Mouse (Mus musculus): ENCODE results near the gene Tcf7l1. TPM values are rescaled to one million over a fixed set of nuclear protein-coding genes. Genes with fewer than 3 reads are reported as not detected.

Gene Tcf7l1
- total RNA-seq, 1 experiment from 2014 or later = 18.2 TPM

DNA sequence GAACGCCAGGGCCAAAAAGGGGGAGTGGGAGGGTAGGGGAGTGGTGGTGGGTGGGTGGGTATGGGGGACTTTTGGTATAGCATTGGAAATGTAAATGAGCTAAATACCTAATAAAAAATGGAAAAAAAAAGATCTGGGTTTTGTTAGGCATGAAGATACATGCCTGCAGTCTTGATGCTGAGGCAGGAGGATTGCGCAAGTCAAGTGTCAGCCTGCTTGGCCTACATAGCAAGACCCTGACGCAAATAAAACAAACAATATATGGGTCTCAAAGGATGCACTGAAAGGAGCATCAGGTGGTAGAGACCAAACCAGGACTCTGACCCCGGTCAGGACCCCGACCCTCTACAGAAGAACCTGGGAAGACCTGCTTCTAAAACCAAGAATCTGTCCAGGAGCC lies 90.5 kb downstream of the Tcf7l1 start:
- no peak for DNase-seq

DNA sequence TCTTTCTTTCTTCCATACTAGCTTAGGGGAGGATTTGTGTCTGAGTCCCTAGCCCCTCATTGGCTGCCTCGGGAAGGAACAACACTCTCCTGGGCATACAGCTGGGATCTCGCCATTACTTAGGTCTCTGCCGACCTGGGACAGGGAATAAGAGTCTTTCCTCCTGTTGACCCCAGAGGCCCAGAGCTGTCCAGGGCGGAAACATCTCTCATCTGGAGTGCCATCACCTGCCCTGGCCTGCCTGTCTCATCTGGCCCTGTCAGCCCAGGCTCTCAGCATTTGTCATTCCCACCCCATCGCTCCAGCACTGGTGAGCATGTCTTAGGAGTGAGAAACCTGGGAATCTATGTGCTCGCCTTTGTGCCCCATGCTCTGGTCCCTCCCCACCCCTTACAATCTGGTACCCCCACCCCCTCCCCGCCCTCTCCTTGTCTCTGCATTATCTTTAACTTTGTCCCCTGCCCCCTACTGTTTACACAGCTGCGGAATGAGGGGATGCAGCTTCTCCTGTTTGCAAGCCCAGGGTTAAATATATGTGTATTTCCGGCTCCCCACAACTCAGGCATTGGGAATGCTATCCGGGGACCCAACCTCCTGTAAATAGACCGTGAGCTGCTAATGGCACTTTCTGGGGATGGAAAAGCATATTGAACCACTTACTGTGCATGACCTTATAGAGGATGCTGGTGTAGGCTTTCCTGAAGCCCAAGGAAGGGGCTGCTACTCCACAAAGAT lies 92.3 kb downstream of the Tcf7l1 start:
- no peak for DNase-seq

DNA sequence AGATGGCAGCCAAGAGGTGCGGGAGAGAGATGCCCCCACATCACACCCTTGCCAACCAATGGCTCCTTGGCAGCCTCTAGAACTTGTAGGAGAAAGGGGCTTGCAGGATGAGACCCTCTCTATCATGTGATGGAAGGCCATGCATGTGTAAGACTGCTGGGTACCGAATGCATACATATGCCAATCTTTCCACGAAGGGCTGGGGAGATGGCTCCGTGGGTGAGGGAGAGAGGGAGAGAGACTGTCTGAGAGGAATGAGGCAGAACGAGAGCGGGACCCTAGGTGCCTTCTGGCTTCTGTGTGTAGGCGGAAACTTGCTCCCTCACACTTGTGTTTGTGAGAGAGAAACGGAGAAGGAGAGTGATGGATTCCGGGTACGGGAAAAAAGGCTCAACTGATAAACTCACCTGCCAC lies 94.3 kb downstream of the Tcf7l1 start:
- no peak for DNase-seq

DNA sequence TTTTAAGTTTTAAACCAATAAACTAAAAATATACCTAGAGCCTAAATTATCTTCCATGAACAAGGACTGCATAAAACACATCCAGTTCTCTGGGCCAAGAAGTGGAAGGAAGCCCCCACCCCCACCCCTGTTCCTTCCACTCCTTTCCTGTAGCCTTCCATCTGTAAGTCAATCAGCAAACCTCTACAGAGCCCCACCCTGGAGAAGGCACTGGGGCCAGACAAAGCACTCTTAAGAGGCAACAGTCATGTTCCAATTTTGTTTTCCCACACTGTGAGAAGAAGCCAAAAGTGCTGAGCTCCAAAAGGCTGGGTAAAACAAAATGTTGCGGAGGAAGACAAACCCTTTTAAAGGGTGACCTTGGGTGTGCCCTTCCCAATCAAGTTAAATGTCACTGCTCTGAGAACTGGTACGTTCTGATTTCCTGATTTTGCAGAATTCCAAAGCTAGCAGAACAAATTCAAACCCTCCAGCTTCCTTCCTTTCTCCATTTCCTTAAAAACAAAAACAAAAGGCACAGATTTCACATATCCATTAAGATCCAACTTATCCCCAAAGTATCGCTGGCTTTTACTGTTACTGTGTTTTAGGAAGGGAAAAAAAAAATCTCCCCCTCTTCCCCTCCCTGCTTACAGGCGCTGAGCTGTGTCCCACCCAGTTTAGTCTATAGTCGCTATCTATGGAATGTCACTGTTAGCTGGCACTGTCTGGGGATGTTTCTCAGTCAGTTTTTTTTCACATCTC lies 94.8 kb downstream of the Tcf7l1 start:
- DNase-seq = no peak

DNA sequence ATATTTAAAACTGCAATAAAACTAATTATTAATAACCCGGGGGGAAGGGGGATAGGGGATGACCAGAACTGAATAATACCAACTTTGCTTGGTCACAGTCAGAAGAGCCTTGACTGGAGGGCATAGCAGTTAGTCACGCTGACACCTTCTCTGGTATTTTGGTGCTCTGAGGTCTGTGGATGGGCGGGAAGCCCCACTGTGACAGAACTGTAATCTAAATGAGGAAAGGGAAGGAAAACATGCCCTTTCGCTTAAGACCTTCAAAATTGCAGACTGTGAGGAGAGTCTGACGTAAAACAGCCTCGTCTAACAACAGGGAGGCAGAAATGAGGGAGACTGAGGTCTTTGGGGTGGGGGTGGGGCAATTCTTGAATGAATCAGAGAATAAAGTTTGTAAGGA lies 96.6 kb downstream of the Tcf7l1 start:
- DNase-seq = peak; percentile 53

DNA sequence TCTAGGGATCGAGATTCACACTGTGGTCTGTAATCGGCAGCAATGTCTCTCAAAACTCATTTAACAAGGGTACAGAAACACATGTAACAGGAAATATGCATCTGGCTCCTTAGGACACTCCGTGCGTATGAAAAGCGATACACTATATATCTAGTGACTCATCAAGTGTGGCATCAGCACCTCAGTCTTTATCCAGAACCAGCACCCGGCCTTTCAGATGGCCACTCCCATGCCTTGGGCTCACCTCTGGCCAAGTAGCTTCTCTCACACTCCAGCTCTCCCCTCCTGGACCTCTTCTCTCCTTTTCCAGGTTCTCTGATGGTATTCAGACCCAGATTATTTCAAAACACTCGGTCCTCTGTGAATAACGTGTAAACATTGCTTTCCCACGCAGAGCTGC lies 97.5 kb downstream of the Tcf7l1 start:
- DNase-seq = no peak

DNA sequence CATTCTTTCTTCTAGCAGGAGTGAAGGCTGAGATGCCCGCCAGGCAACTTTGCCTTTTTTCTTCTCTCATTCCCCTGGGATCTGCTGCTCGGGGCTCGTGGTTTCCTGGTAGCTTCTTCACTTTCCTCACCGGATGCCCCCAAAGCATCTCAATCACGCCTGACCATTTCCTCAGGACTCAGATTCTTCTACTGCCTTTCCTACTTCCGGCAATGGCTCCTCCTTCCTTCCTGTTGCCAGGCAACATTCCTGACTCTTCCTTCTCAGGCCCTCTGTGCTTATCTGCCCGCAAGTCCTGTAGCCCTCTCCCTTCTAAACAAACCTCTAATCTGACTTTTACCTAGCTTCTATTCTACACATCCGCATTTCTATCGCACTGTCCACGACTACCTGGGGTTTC lies 98.5 kb downstream of the Tcf7l1 start:
- no peak for DNase-seq

DNA sequence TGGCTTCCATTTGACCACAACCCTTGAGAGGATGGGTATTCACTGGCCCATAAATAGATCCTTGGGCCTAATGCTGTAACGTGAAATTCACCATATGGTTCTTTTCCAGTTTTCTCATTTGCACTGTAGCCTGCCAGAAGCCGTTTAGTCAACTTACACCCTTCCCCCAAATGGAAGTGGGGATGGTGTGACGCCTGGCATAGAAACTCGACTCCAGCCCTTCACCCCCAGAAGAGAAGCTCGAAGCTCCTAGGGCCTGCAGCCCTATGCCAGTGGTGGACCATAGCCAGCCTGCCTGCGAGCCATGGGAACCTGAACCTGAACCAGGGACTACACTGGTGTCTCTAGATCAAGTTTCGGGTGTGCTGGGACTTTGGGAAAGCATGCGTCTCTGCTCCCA lies 99.1 kb downstream of the Tcf7l1 start:
- no peak for DNase-seq

DNA sequence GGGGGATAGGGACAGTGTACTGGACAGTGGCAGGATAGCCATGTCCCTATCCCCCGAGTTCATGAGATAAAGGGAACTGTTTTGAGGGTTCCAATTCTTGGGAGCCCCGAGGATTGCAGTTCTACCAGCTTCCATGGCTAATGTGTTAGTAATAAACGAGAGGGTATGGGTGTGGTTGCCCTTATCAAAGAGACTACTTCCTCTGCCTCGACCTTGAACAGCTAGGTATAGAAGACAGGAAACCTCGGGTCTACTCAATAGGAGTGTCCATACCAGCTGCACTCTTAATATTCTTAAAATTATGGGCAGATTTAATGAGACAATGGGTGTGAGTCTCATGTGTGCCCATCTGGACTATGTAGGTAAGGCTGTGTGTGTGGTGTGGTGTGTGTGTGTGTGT lies 100.0 kb downstream of the Tcf7l1 start:
- DNase-seq = no peak

DNA sequence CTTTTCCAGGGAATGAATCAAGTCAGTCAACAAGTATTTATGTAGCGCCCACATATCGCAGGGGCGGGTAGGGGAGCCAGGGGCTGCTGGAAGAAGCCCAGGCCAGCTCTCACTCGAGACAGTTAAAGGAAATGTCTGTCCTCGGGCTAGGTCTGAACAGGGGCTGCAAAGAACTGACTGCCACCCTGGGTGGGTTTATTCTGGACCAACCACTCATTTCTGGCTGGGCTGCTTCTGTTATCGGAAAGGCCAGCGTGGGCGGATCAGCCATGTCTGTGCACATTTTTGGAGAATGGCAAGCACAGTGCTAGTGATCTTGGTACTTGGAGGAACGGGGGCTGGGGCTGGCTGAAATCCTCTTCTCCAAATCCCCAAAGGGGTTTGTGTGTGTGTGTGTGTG lies 103.9 kb downstream of the Tcf7l1 start:
- no peak for DNase-seq

DNA sequence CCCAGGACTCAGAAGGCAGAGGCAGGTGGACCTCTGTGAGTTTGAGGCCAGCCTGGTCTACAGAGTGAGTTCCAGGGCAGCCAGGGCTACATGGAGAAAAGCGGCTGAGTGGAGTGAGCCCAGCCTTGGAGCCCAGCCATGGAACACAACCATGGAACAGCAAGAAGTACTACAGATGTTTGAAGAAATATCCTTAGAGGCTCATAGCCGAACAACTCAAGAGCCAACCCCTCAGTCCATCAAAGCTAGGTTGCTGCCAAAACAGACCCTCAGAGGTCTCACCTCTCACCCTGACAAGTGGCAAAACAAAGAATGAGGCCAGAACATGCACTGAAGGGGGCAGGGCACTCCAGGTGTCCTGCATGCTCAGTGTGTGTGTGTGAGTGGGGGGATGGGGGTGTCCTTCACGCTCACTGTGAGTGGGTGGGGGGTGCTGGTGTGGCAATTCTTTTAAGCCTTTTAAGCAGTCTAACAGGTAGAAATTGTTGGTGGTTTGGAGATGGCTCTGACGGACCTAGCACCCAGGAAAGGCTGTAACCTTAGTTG lies 104.7 kb downstream of the Tcf7l1 start:
- DNase-seq = no peak

DNA sequence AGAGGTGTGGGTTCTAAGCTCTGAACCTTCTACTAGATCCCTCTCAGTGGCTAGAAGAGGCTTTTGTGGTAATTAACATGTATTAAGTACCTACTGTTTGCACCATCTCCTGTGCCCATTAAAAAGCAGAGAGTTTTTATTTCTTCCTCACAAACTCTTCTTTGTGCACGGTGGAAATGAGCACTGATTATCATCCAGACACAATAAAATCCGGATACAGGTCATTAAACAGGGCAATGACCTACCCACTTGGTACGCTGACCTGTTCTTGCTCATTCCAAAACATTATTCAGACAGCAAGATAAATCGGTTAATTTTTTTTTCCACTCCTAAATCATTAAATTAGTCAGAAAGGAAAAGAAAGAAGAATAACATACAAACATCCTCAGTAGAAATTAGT lies 106.8 kb downstream of the Tcf7l1 start:
- DNase-seq = no peak

DNA sequence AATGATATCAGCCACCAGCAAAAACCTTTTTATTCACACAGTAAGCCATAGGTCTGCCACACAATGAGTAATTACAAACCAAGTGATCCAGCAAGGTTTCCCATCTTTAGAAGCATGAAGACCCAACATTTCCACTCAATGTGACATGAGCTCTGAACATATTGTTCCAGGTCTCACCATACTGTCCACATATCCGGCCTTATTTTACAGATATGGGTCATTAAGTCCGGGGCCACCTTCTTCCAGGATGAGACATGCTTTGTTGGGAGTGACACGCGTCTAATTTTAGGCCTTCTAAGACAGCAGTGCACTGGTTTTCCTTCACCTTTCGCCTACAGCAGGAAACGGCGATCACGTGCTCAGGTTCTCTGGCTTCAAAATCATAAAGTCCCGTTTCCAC lies 108.1 kb downstream of the Tcf7l1 start:
- no peak for DNase-seq

DNA sequence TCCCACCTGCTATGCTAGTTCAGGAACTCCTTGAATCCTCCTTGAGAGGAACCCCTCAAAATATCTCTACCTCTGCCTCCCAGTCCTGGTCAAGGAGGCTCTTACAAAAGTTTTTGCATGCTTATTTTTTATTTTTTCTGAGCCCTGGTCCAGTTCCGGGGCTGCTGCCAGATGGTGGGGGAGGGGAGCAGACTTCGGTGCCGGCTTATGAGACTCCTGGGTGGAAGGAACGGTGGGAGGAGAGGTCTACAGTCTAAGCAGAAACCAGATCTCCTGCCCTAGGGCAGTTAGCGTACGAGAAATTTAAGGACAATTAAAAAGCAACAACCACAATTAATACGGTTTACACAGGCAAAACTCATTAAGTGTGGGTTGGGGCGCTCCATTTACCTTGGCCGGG lies 110.4 kb downstream of the Tcf7l1 start:
- peak; percentile 50 for DNase-seq

DNA sequence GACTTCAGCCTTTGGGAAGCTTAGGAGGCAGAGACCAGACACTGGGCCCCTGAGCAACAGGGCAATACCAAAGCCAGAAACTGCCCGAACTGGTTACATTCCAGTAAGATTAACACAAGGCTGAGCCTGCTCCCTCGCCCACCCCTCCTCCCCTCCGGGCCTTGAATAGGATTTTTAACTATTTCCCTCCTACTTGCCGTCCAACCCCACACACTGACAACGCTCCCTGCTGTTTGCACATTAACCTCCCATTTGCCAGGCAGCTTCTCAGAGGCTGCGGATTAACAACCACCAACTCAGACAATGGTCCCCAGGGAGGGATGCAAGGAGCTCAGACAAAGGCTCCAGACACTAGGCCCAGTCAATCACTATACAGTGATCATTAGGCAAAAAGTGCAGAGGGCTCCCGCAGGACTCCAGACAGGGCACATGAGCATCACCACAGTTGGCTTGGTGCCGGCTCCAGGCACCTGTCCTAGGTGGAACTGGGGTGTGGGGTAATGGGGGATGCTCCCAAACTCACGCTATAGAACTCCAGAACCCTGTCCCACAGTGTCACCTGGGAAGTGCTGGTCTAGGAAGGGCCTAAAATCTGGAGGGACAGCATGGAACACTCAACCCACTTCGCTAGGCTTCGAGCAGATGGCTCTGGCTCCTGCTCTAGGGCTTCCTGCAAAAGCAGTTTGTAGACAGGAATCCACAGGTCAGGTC lies 111.4 kb downstream of the Tcf7l1 start:
- DNase-seq = peak; percentile 41

DNA sequence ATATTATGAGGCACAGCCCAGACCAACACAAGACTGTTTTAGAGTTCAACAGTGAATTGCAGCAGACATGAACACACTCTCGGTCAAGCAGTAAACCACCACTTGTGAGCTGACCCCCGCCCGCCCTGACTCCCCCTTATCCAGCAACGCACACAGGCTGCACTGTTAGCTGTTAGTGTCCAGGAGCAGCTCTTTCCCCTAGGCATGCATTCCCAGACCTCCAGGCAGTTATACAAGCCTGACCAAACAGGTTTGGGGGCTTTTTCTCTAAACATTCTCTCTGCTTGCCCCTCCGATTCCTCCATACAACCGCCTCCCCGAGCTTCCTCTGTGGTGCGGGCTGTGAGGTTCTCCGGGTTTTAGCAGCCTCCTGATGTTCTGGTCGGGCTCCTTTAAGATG lies 112.0 kb downstream of the Tcf7l1 start:
- DNase-seq = no peak

DNA sequence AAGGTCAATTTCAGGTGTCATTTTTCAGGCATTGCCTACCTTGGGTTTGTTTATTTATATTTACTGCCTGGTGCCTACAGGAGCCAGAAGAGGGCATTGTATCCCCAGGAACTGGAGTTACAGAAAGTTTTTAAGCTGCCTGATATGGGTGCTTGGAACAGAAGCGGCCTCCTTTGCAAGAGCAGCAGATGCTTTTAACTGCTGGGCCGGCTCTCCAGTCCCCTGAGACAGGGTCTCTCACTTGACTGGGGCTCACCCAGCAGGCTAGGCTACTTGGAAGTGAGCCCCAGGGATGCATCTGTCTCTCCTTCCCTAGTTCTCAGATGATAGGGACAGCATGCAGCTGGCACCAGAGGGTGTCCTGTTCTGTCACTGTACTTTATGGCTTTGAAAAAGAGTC lies 112.7 kb downstream of the Tcf7l1 start:
- no peak for DNase-seq

DNA sequence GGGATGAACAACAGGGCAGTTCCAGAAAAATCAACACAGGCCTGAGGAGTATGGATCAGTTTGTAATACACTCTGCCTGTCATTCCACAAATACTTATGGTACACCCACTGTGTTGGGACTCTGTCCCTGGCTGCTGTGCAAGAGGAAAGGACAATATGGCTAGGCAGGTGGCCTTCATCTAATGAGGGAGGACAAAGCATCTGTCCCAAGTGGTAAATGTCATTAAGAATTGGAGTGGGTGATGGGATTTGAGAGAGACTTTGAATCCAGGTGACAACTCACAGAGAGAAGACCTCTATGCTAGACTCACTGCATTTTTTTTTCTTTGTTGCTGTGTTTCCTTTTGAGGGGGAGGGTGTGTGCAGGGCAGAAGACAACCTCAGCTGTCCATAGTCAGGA lies 115.3 kb downstream of the Tcf7l1 start:
- no peak for DNase-seq

DNA sequence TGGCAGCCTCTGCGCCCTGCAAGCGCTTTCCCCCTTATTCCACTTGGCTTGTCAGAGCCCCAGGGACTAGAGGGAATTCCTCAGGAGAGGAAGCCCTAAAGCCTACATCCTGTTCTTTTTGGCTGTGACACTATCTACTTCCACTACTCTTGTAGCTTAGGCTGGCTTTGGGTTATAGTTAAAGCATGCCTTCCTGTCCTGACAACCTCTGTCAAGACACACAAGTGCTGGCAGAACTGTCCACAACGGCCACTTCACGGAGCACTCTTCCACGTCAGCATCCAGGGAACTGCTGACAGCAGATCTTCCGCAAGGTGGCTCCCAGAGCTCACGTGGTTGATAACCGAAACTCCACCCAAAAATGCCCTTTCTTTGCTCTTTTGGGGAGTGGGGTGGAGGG lies 117.9 kb downstream of the Tcf7l1 start:
- DNase-seq = peak; percentile 46

DNA sequence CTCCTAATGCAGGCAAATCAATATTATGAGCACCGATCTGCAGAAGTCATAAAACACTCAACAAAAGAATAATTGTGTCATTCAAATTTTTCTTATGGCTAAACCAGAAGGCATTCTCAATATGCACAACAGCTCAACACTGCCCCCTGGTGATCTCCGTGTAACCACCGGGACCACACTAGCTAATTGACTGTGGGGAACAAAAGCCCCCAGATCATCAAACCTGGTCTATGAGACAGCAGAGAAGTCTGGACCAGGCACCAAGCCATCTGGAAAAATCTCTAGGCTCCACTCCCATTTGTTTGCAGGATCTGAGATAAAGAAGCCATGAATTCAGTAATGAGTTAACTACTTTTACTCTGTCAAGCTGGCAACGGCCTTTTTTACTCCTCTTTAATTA lies 122.0 kb downstream of the Tcf7l1 start:
- peak; percentile 85 for DNase-seq

DNA sequence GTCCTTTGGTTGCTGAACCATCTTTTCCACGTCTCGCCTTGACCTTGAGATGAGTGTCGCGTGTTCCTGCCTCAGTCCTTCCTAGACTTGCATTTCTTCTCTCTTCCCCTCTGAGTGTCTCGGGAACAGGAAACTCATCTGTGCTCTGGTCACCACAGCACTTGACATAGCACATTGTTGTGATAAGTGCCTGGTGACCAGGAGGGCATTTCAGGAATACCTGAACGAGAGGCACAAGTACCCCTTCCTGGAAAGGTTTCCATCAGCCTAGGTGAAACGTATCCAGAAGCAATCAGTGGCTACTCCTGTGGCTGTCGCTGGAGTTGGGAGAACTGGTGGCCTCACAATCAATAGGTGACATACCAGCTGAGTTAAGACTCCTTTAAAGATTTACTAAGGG lies 124.8 kb downstream of the Tcf7l1 start:
- DNase-seq = no peak

DNA sequence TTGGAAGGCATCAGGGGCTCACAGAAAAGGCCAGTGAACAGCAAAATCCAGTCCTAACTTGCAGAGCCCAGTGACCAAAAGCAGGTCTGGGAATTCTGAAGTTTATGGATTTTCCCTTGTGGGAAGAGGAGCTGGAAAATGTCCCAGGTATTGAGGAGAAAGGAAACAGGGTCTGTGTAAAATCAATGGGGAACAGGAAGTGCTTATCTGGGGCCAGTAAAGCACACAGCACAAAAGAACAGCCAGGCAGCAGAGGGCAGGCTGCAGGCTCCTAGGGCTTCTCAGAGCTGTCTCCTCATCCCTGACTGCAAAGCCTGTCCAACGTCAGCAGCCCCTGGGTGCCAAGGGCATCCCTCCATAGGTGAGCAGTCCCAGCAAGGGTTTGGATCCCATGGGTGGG lies 126.1 kb downstream of the Tcf7l1 start:
- DNase-seq = no peak

DNA sequence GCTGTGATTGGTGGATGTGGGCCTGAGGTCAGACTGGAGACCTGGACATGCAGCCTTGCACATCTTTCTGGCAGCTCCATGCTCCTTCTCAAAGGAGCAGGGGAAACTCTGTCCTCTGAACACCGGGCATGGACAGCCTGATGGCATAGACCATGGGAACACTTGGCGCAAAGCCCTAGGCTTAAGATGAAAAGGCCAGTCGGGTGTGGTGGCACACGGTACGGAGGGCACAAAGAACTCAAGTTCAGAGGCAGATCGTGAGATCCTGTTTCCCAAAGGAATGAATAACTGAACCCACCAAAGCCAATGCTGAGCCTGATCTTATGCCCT lies 128.7 kb downstream of the Tcf7l1 start:
- peak; percentile 50 for DNase-seq
